Mouse (Mus musculus): ENCODE data around the gene Gimap3.

GRCm38 (mm10) chr6:48763567-48764270 lies 6.9 kb downstream of the Gimap3 start:
- TF ChIP-seq POLR2A (IDR thresholded peaks at IDR 0.05; ENCODE audit: extremely low read depth, insufficient read depth, low read length), result no peak
- no peak for TF ChIP-seq CTCF (IDR thresholded peaks at IDR 0.05; ENCODE audit: extremely low read depth, insufficient read depth, low read length)

Measured in cortical plate, adult 2 months (tissue).